1 mouse cellular context compared by ENCODE assay signal in the genomic region with DNA sequence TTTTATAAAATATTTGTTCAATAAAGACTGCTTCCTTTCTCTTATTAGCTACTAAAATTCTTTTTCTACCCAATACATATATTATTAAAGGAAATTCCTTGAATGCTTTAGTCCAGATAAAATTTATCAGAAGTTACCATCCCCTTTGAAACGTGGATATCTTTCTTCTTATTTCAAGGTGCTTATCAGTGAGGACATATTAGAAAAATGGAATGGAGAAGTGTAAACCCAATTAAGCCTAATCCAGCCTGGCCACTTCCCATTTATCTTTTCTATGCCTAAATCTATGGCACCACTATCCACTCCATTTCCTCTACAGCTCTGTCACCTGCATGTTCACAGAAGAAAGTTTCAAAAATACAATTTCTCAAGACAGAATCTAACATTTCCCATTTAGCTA.
TF ChIP-seq lines count a peak whose summit lies in the region.

No protein-coding gene starts in this region.

TF ChIP-seq in MEL, 35 proteins besides CTCF, POLR2A, EP300 and RAD21 (continued from another document):
- TF ChIP-seq TAL1 (IDR thresholded peaks at IDR 0.05; ENCODE audit: low read length) (peak; percentile 89), SMC3 (IDR thresholded peaks at IDR 0.05; ENCODE audit: low read depth, low read length) (peak; percentile 3; the same call in 1 of the 2 replicates), NRF1 (IDR thresholded peaks at IDR 0.05; ENCODE audit: insufficient read depth, low read depth, low read length, poor library complexity, severe bottlenecking) (no peak), CHD2 (IDR thresholded peaks at IDR 0.05; ENCODE audit: low read length) (no peak), E2F4 (IDR thresholded peaks at IDR 0.05; ENCODE audit: borderline replicate concordance, low read depth, low read length) (no peak), MAX (IDR thresholded peaks at IDR 0.05; ENCODE audit: low read length) (no peak), BHLHE40 (IDR thresholded peaks at IDR 0.05; ENCODE audit: borderline replicate concordance, low read depth, low read length) (peak; percentile 84), USF2 (IDR thresholded peaks at IDR 0.05; ENCODE audit: borderline replicate concordance in 1 of 2, insufficient read depth in 1 of 2, low read depth in 1 of 2, low read length in 2 of 2) (no peak), MYC (IDR thresholded peaks at IDR 0.05; ENCODE audit: low read depth, low read length) (peak; percentile 53; the same call in 1 of the 2 replicates), ZNF384 (IDR thresholded peaks at IDR 0.05; ENCODE audit: low read depth, low read length) (peak; percentile 75), JUND (IDR thresholded peaks at IDR 0.05; ENCODE audit: low read depth, low read length) (peak; percentile 70; the same call in 1 of the 2 replicates), GATA1 (IDR thresholded peaks at IDR 0.05; ENCODE audit: low read depth, low read length) (peak; percentile 100), KAT2A (conservative IDR thresholded peaks at IDR 0.05; ENCODE audit: low read depth, low read length) (peak; percentile 39), GABPA (IDR thresholded peaks at IDR 0.05; ENCODE audit: low read depth, low read length) (no peak)
